In genomic region chr11:120844329-120844728, GRCm38 (mm10) we compare ENCODE assay signal across 25 mouse cellular contexts.
"Had no signal": no experiment of that assay in that cellular context is flagged by ENCODE, and none has a peak within 500 bp of the region (broad histone marks: within the 10 kb centered on the region; RNA-seq: fewer than 3 reads in every experiment).

No protein-coding gene starts in this region.

- H3K9ac ChIP-seq: embryonic facial prominence, embryonic 12.5 days; embryonic facial prominence, embryonic 13.5 days; embryonic facial prominence, embryonic 15.5 days; forebrain, embryonic 12.5 days; forebrain, embryonic 13.5 days; forebrain, embryonic 15.5 days; forebrain, postnatal 0 days had no signal

- H3K36me3 ChIP-seq: embryonic facial prominence, embryonic 12.5 days; embryonic facial prominence, embryonic 15.5 days; forebrain, embryonic 12.5 days; forebrain, embryonic 15.5 days had no signal

- H3K4me2 ChIP-seq: embryonic facial prominence, embryonic 12.5 days; embryonic facial prominence, embryonic 13.5 days; embryonic facial prominence, embryonic 15.5 days; forebrain, embryonic 12.5 days; forebrain, embryonic 13.5 days; forebrain, embryonic 15.5 days had no signal

- H3K4me1 ChIP-seq: embryonic facial prominence, embryonic 10.5 days; embryonic facial prominence, embryonic 12.5 days; embryonic facial prominence, embryonic 13.5 days; embryonic facial prominence, embryonic 15.5 days; forebrain, embryonic 10.5 days; forebrain, embryonic 12.5 days; forebrain, embryonic 13.5 days; forebrain, embryonic 15.5 days had no signal

- H3K4me3 ChIP-seq: embryonic facial prominence, embryonic 10.5 days; embryonic facial prominence, embryonic 12.5 days; embryonic facial prominence, embryonic 13.5 days; embryonic facial prominence, embryonic 15.5 days; erythroblast, embryonic 14.5 days; forebrain, embryonic 10.5 days; forebrain, embryonic 12.5 days; forebrain, embryonic 13.5 days; forebrain, embryonic 15.5 days; gastrocnemius, adult 2 months; heart, adult 2 months had no signal

- DNase-seq: cerebellum, adult 9-10 months; cerebellum, adult 9-11 months; cerebellum, postnatal 10 days; cerebellum, postnatal 14 days; cerebellum, postnatal 25 days; cerebellum, postnatal 36 days; embryo, embryonic 11 days; forebrain, postnatal 0 days; gastrocnemius, adult 2 months; gastrocnemius, postnatal 10 days; gastrocnemius, postnatal 14 days; gastrocnemius, postnatal 25 days; gastrocnemius, postnatal 36 days; heart, adult 11 months; heart, adult 18-20 months; heart, adult 2 months had no signal

- H3K27ac ChIP-seq: embryonic facial prominence, embryonic 10.5 days; embryonic facial prominence, embryonic 12.5 days; embryonic facial prominence, embryonic 13.5 days; embryonic facial prominence, embryonic 15.5 days; forebrain, embryonic 10.5 days; forebrain, embryonic 12.5 days; forebrain, embryonic 13.5 days; forebrain, embryonic 15.5 days; gastrocnemius, adult 2 months; heart, adult 2 months had no signal

- H3K9me3 ChIP-seq: embryonic facial prominence, embryonic 10.5 days; embryonic facial prominence, embryonic 12.5 days; embryonic facial prominence, embryonic 13.5 days; embryonic facial prominence, embryonic 15.5 days; forebrain, embryonic 10.5 days; forebrain, embryonic 12.5 days; forebrain, embryonic 13.5 days; forebrain, embryonic 15.5 days had no signal

- H3K27me3 ChIP-seq: embryonic facial prominence, embryonic 12.5 days; embryonic facial prominence, embryonic 13.5 days; embryonic facial prominence, embryonic 15.5 days; forebrain, embryonic 12.5 days; forebrain, embryonic 13.5 days; forebrain, embryonic 15.5 days had no signal
